Mouse (Mus musculus) adrenal gland (tissue): ENCODE measurements around the gene Ppp4r3b.

ENCODE experiments used
- intact Hi-C: fragments of 180-260 bp; cut with DNase I; formaldehyde crosslinking; loops from one replicate; pipeline ENCODE4 v1.15.1; 2025

The Ppp4r3b gene

DNA sequence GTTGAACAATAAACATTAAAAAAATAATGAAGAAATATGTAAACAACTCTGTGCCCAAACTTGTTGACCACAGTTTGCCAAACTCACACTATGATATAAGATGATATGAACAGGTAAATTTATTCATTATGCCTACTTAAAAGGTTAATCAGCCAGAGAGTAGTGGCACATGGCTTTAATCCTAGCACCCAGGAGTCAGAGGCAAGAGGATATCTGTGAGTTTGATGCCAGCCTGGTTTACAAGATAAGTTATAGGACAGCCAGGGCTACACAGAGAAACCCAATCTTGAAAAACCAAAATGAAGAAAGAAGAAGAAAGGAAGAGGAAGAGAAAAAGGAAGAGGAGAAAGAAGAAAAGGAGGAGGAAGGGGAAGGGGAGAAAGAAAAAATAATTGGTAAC lies 64.7 kb downstream of the Ppp4r3b start:
- intact Hi-C loops, result no loop called here

DNA sequence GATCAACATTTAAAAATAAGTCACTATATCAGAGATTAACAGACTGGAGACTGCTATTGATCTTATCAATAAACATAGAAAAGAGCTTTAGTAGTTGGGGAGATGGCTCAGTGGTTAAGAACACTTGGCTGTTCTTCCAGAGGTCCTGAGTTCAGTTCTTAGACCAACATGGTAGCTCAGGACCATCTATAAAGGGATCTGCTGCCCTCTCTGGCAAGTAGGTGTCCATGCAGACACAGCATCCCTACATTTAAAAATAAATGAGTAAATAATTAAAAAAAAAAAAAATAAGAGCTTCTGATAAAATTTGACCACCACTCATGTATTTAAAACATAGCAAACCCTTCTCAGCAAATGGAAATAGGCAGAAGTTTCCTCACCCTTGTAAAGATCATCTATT lies 65.4 kb downstream of the Ppp4r3b start:
- intact Hi-C loops, result no loop called here

DNA sequence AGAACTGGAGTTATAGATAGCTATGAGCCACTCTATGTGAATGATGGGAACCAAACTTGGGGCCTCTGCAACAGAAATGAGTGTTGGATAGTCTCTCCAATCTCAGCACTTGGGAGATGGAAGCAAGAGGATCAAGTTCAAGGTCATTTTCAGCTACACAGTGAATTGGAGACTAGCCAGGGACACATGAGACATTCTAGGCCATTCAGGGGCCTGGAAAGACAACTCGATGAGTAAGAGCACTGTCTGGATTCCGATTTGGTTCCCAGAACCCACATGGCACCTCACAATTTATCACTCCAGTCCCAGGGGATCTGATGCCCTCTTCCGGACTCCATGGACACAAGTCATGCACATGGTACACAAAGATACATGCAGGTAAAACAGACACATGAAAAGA lies 65.9 kb downstream of the Ppp4r3b start:
- intact Hi-C loops, result no loop called here

DNA sequence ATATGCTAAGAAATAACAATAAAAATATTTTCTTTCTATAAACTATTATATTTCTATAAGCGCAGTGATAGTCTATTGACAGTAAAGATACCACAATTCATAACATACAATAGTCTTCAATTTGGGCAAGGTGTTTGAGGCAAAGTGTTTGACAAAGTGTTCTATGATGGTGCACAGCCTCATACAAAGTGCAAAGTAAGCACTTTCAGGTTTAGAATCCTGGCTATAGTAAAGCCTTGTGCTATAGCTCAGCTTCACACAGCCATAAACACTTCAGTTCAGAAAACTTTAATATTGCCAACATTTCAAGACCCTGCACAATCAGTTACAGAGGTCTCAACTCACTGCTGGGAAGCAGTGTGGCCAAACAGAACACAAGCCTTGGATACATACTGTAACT lies 66.7 kb downstream of the Ppp4r3b start:
- intact Hi-C loops, result no loop called here

DNA sequence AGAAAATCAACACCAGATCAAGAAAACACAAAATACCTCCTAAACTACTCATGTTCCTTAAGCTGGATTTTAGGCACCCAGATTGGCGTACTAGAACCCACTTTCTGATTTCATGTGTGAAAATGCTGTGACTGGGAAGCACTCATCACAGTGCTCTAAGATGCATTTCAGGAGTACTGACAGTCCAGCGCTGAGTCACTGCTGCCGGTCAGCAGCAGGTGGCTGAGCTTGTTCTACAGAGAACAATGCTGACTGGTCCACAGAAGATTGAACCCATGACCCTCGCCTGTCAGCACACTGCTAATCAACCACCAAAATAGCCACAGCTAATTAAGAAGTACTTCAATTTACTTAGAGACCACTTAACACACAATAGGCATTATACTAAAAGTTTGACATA lies 69.3 kb downstream of the Ppp4r3b start:
- intact Hi-C loops, result no loop called here

DNA sequence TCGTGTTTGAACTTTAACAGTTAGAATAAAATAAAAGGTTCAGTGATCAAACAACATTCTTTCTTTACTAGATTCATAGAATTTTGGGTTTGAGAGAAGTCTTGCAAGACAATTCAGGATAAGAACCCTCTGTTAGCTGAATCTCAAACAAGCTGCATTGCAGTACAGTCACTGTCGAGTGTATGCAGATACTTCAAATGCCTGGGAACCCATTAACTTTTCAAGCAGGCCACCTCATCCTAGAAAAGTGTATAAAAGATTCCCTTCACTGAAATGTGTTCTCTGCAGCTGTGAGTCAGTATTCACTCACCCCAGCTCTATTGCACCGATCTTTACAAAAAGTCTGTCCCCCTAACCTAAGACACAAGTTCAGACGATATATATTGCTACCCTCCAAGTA lies 73.3 kb downstream of the Ppp4r3b start:
- intact Hi-C loops, result no loop called here

DNA sequence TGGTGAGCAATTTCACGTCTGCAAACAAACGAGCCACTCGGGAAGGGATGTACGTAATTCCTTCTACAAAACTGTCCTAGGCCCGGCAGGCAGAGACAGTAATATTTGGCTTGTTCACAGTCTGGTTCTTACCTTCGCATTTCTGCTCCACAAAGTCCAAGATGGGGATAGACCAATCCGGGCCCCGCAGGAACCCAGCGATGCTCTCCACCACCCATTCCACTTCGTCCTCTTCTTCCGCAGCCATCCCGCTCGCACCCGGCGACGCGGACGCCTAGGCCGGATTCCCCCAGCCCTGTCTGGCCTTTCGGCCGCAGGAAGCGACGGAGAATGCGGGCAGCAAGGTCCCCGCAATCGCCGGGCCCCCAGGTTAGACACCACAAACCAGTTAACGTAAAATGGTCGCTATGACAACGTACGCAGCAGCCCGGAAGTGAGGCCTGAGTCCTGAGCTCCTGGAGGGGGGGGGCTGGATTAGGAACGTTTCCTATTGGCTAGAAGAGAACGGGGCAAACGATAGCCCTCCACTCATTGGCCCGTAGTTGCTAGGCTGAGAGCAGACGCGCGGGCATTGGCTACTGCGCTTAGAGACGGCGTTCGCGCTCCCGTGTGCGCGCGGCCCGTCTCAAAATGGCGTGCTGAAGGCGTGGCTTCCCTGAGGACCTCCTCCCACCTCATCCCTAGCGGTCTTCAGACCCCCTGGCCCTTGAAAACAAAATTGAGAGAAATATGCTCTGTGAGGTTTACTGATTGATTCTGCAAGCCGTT lies 74.4 kb downstream of the Ppp4r3b start, which contains the start of gene Cfap36:
Gene Cfap36 (minus strand): TSS at position 527 of the 768 bp plus-strand sequence.
- intact Hi-C loops, result no loop called here

DNA sequence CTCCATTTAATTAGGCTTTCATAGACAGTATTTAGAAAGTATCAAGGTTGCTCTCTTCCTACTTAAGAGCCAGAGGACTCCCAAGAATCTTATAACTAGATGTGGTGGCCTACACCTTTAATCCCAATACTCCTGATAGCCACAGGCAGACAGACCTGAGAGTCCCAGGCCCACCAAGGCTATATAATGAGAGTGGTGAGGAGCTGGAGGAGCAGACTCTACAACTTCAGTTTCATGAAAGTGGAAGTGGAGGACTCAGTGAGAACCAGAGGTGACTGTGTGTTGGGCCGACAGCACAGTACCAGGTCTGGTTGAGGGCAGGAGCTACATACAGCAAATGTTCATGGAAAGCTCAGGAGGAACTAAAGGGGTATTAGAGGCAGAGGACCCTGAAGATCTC lies 75.0 kb downstream of the Ppp4r3b start:
- intact Hi-C loops, result no loop called here

DNA sequence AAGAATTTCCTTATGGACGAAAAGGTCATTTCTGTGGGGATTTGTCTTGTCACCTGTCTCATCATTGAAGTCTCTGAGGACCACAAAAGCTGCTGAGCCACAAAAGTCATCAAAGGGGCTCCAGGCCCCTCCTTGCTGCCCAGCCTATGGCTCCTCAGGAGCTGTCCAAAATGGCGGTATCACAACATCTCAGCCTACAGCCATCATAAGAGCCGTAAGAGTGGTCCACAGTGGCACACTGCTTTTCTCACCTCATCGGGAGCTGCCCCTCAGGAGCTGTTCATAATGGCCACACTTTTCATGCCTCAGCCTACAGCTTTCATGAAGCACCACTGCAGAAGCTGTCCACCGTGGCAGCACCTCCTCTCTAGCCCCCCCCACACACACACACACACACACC lies 75.7 kb downstream of the Ppp4r3b start:
- intact Hi-C loops, result no loop called here

DNA sequence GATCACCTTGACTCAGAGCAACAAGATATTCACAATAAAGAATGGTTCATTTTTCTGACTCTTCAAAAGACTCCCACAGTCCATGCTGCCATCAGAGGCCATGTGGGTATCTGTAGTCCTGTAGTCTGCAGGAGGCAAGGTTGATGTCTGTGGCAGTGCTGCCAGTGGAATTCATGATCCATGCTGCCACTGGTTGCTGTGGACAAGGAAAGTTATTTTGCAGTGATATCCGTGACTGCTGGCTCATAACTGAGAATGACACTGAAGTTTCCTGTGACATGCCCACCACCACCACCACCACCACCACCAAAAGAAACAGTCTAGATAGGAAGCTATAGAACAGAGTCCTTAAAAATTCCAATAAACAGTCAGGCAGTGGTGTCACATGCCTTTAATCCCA lies 82.0 kb downstream of the Ppp4r3b start:
- intact Hi-C loops, result loop anchor here (10.0 kb wide), 1 partner anchor 120 kb away; the partner anchor contains the start of gene Ccdc88a

DNA sequence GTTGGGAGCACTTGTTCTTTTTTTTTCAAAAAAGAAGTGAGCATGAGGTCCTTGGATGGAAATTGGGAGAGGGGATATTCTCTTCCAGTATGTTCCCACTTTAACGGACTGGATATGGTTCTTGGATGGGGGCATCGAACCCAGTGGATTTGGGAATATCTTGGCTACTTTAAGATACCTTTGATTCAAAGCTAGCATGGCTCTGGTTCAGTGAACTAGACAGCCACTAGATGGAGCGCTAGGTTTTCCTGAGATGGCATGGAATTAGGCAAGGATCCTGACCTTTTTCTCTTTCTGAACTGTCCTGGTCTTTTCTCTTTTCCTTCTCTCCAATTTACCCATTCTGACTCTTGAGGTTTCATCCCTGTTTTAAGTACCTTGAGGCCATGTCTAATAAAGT lies 95.1 kb downstream of the Ppp4r3b start:
- intact Hi-C loops, result loop anchor here (10.0 kb wide), 1 partner anchor 267 kb away; no protein-coding TSS in a partner anchor
